Mouse (Mus musculus) c-Kit-positive CD71-positive TER-119-negative erythroid progenitor cells, embryonic 14.5 days (primary cell): Measurements from ENCODE around the gene Acvrl1.
A peak's percentile ranks its signal among the peaks of the same experiment; 100 is the strongest.

Experiments used
- DNase-seq: peaks from one replicate; pipeline ENCODE4 v3.0.0-alpha.2; 2013; ENCODE audit warnings: low read depth

The Acvrl1 gene

GRCm38 (mm10) chr15:101142672-101143071 is 14.3 kb downstream of the Acvrl1 start:
- no peak for DNase-seq

- no peak for DNase-seq
Measured at GRCm38 (mm10) chr15:101143494-101143893, 15.2 kb downstream of the Acvrl1 start.

- DNase-seq, result no peak
Measured at GRCm38 (mm10) chr15:101144176-101144575, 15.9 kb downstream of the Acvrl1 start.

- DNase-seq, result no peak
Measured at GRCm38 (mm10) chr15:101144779-101145178, 16.5 kb downstream of the Acvrl1 start.

GRCm38 (mm10) chr15:101145424-101146099 is 17.2 kb downstream of the Acvrl1 start:
- peak; percentile 76 for DNase-seq

- no peak for DNase-seq
Measured at GRCm38 (mm10) chr15:101146100-101146965, 18.0 kb downstream of the Acvrl1 start.

- DNase-seq, result no peak
Measured at GRCm38 (mm10) chr15:101147115-101147909, 19.0 kb downstream of the Acvrl1 start.

GRCm38 (mm10) chr15:101147910-101148273 is 19.6 kb downstream of the Acvrl1 start:
- DNase-seq, result no peak

- DNase-seq, result no peak
Measured at GRCm38 (mm10) chr15:101148604-101149003, 20.3 kb downstream of the Acvrl1 start.

GRCm38 (mm10) chr15:101151409-101152261 is 23.3 kb downstream of the Acvrl1 start:
- no peak for DNase-seq

- no peak for DNase-seq
Measured at GRCm38 (mm10) chr15:101154700-101155616, 26.6 kb downstream of the Acvrl1 start.

- DNase-seq, result no peak
Measured at GRCm38 (mm10) chr15:101160128-101160527, 31.8 kb downstream of the Acvrl1 start.

GRCm38 (mm10) chr15:101160591-101160990 is 32.3 kb downstream of the Acvrl1 start:
- DNase-seq, result no peak

GRCm38 (mm10) chr15:101161534-101161933 is 33.2 kb downstream of the Acvrl1 start:
- no peak for DNase-seq

- DNase-seq, result no peak
Measured at GRCm38 (mm10) chr15:101163056-101163458, 34.7 kb downstream of the Acvrl1 start.

GRCm38 (mm10) chr15:101163854-101164253 is 35.5 kb downstream of the Acvrl1 start:
- DNase-seq, result no peak

GRCm38 (mm10) chr15:101164291-101164690 is 36.0 kb downstream of the Acvrl1 start:
- no peak for DNase-seq

GRCm38 (mm10) chr15:101165658-101166437 is 37.5 kb downstream of the Acvrl1 start:
- DNase-seq, result no peak

- DNase-seq, result no peak
Measured at GRCm38 (mm10) chr15:101167553-101167952, 39.2 kb downstream of the Acvrl1 start.

- no peak for DNase-seq
Measured at GRCm38 (mm10) chr15:101169910-101170309, 41.6 kb downstream of the Acvrl1 start.
